ENCODE assay signal across 22 mouse cellular contexts in the genomic region with DNA sequence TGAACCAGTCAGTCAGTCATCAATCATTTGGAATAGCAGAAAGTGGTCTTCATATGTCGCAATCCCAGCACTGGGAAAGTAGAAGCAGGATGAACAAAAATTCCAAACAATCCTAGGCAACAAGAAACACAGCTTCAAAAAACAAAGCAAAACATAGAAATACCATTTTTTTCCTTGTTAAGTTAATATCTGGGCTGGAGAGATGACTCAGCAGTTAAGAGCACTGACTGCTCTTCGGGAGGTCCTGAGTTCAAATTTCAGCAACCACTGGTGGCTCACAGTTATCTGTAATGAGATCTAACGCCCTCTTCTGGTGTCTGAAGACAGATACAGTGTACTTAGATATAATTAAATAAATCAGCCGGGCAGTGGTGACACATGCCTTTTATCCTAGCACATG. TPM values are rescaled to one million over a fixed set of nuclear protein-coding genes. Genes with fewer than 3 reads are reported as not detected.
A peak's percentile ranks its signal among the peaks of the same experiment; 100 is the strongest.
DNase-seq lines count a peak whose midpoint lies in the region; ATAC-seq and TF ChIP-seq lines count a peak whose summit lies in the region.
"Had no signal": no experiment of that assay in that cellular context is flagged by ENCODE, and none has a peak within 500 bp of the region (broad histone marks: within the 10 kb centered on the region; RNA-seq: fewer than 3 reads in every experiment).

No protein-coding gene starts in this region.

- no peak overlapping the region for H3K9ac ChIP-seq in lung, postnatal 0 days (replicated peaks; ENCODE audit: low read depth)
- H3K9ac ChIP-seq: heart, embryonic 15.5 days; hindbrain, embryonic 13.5 days had no signal

- no peaks in the 10 kb centered on the region for H3K27me3 ChIP-seq in lung, postnatal 0 days (replicated peaks; ENCODE audit: insufficient read depth, low read length)
- H3K27me3 ChIP-seq: heart, embryonic 15.5 days; Patski had no signal

- H3K36me3 ChIP-seq in lung, postnatal 0 days (ENCODE audit: insufficient read depth, low read length) = no peaks in the 10 kb centered on the region
- H3K36me3 ChIP-seq: embryonic facial prominence, embryonic 10.5 days; heart, embryonic 15.5 days; hindbrain, embryonic 13.5 days had no signal

- intact Hi-C loops in gastrocnemius, adult 2 months (cut with DNase I) = no loop called here

- H3K4me2 ChIP-seq in lung, postnatal 0 days (replicated peaks; ENCODE audit: low read depth, low read length) = no peak overlapping the region
- H3K4me2 ChIP-seq: heart, embryonic 11.5 days; heart, embryonic 15.5 days; hindbrain, embryonic 13.5 days had no signal

- no peak overlapping the region for H3K4me3 ChIP-seq in gastrocnemius, adult 2 months
- no peak overlapping the region for H3K4me3 ChIP-seq in lung, postnatal 0 days (ENCODE audit: low read depth, low read length)
- H3K4me3 ChIP-seq: embryonic facial prominence, embryonic 10.5 days; heart, adult 2 months; heart, embryonic 15.5 days; hindbrain, embryonic 13.5 days had no signal

- no peak for TF ChIP-seq EP300 in lung, postnatal 0 days (IDR thresholded peaks at IDR 0.05)

- TF ChIP-seq CTCF in gastrocnemius, adult 2 months (IDR thresholded peaks at IDR 0.05) = no peak
- no peak for TF ChIP-seq CTCF in lung, postnatal 0 days (IDR thresholded peaks at IDR 0.05)

- H3K27ac ChIP-seq in gastrocnemius, adult 2 months = peak overlapping the region; percentile 69; the same call in 1 of the 2 replicates
- H3K27ac ChIP-seq in lung, postnatal 0 days (ENCODE audit: low read length) = no peak overlapping the region
- H3K27ac ChIP-seq: embryonic facial prominence, embryonic 10.5 days; heart, adult 2 months; heart, embryonic 15.5 days; hindbrain, embryonic 13.5 days; hindbrain, postnatal 0 days had no signal

- WGBS in lung, postnatal 0 days = 69% methylated on average over 4 of the region's 4 CpGs

- no peak for DNase-seq in gastrocnemius, adult 2 months
- DNase-seq in gastrocnemius, postnatal 4 days (ENCODE audit: low spot score in 2 of 2) = no peak
- peak; percentile 26 for DNase-seq in lung, postnatal 0 days (ENCODE audit: low spot score)
- no peak for DNase-seq in lung, postnatal 36 days
- DNase-seq in R1 (ENCODE audit: low read depth, low spot score) = peak; percentile 60
- DNase-seq in embryo, embryonic 9.5 days (ENCODE audit: extremely low spot score) = no peak
- DNase-seq: adrenal gland, adult 8-10 months; adrenal gland, postnatal 36 days; cerebellum, adult 11-12 months; cerebellum, adult 9-11 months; cerebellum, postnatal 36 days; gastrocnemius, postnatal 10 days; heart, adult 2 months; heart, postnatal 14 days had no signal

- no peaks in the 10 kb centered on the region for H3K4me1 ChIP-seq in lung, postnatal 0 days (ENCODE audit: insufficient read depth, low read depth, low read length)
- H3K4me1 ChIP-seq: embryonic facial prominence, embryonic 10.5 days; heart, embryonic 15.5 days; hindbrain, embryonic 13.5 days had no signal

- no peak for ATAC-seq in lung, postnatal 0 days
- ATAC-seq in frontal cortex, adult (ENCODE audit: low TSS enrichment) = no peak
- ATAC-seq: forebrain, embryonic 14.5 days; hindbrain, postnatal 0 days; Patski had no signal

- no peaks in the 10 kb centered on the region for H3K9me3 ChIP-seq in lung, postnatal 0 days (ENCODE audit: low read length)
- H3K9me3 ChIP-seq: embryonic facial prominence, embryonic 10.5 days; heart, embryonic 15.5 days; hindbrain, embryonic 13.5 days had no signal

RNA-seq across cellular contexts. Expression of a gene that starts 7.3 kb away (rescaled TPM):
- total RNA-seq in gastrocnemius, adult 2 months (2021) = 100 to 1,000 TPM in 1 of 2 experiments, 10 to 100 TPM in 1; 80.9 to 111 TPM
- total RNA-seq in gastrocnemius, postnatal 4 days (2021) = 10 to 100 TPM; 65.8 to 72.2 TPM
- polyA plus RNA-seq in lung, postnatal 0 days (2015; fragmentation: Nextera tagmentation; extraction: Ambion mirVana) = 19.7 and 20.3 TPM in 2 replicates

RNA-seq across cellular contexts. Expression of a gene that starts 30.5 kb away (rescaled TPM):
- total RNA-seq in gastrocnemius, adult 2 months (2021) = 10 to 100 TPM; 61.8 to 69.1 TPM
- 10 to 100 TPM; 76.9 to 89.0 TPM for total RNA-seq in gastrocnemius, postnatal 4 days (2021)
- 16.5 and 17.6 TPM in 2 replicates for polyA plus RNA-seq in lung, postnatal 0 days (2015; fragmentation: Nextera tagmentation; extraction: Ambion mirVana)

Comparison
In these comparisons a context has a peak if more than half of its experiments do, and no peak if none do; other contexts are left out.
1. DNase-seq: peak in lung, postnatal 0 days (single experiment) and R1 (single experiment); none in gastrocnemius, adult 2 months (single experiment), gastrocnemius, postnatal 4 days (0 of 2), lung, postnatal 36 days (single experiment) and embryo, embryonic 9.5 days (single experiment).